Mouse (Mus musculus): ENCODE data around the gene Psmd3.
A peak's percentile ranks its signal among the peaks of the same experiment; 100 is the strongest.
"Not testable (repeated sequence)": the region's sequence is repeated elsewhere in the genome, so short reads cannot be mapped to it uniquely, and the experiment has no call there.

The Psmd3 gene

GRCm38 (mm10) chr11:98717904-98718303 lies 35.5 kb downstream of the Psmd3 start:
- peak; percentile 53 for DNase-seq (ENCODE audit: low read depth, low spot score)

DNA sequence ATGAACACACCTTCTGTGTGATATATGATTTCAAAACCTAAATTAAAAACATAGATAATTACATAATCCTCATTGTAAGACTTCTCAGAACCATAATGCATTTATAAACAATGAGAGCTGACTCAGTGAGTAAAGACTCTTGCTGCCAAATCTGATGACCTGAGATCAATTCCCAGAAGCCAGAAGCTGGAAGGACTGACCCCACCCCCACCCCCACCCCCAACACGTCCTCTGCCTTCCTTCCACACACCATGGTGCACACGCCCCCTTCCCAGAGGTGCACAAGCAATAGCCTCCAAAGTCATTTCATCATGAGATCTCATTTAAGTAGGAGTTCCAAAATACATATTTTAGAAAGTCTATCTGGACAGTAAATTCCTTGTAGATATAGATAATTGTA lies 38.4 kb downstream of the Psmd3 start:
- no peak for DNase-seq (ENCODE audit: low read depth, low spot score)

DNA sequence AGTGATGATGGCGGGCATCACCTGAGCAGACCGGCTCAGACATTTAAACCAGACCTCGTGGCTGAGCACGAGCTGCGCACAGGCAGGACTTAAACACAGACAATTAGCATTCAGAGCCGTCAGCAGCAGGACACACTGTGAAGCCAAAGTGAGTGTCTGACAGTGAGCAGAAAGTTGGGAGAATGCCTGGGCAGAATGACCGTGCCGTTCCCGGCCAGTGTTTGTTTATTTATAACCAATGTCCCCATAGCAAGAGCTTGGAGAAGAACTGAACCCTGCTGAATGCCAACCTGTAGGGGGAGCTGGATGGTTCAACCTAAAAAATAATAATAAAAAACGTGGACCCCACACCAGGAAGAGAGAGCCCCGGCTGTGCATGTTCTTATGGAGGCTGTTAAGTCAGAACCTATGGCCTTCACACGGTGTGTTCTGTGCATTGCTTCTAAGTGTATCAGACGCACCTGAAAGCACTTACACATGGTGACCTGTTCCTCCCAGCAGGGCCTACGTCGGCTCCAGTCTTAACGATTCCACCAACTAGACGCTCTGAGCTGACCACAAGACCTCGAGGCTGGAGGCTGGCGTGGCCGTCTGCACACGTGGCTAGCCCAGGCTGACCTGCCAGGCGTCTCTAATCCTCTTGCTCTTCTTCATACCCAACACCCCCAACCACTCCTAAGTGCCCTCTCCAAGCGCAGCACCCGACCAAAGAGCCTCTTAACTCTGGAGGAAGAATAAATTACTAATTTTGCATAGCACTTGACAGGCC lies 39.3 kb downstream of the Psmd3 start:
- DNase-seq (ENCODE audit: low read depth, low spot score) = peak; percentile 65

- DNase-seq (ENCODE audit: low read depth, low spot score) = no peak
These were observed 40.7 kb downstream of the Psmd3 start for GRCm38 (mm10) chr11:98723098-98723497.

DNA sequence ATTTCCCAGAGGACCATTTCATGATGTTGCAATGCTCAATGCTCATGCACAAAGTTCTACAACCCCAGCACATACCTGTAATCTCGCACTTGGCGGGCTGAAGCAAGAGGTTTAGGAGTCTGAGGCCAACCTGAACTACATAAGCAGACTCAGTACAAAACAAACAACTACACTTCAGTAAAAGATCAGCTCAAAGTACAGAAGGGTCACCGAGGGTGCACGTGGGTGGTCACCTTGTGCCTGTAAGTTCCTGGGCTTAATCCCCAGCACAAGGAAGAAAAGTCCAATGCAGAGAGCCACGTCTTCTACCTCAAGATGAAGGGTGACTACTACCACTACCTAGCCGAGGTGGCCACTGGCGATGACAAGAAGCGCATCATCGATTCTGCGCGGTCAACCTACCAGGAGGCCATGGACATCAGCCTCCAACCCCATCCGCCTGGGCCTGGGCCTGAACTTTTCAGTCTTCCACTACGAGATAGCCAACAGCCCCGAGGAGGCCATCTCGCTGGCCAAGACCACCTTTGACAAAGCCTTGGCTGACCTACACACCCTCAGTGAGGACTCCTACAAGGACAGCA lies 43.7 kb downstream of the Psmd3 start:
- DNase-seq (ENCODE audit: low read depth, low spot score) = no peak

- DNase-seq (ENCODE audit: low read depth, low spot score) = peak; percentile 97
These were observed 46.8 kb downstream of the Psmd3 start, which contains the start of gene Med24 for GRCm38 (mm10) chr11:98729119-98729588. Gene Med24, minus strand, starts transcription at chr11:98729435.

DNA sequence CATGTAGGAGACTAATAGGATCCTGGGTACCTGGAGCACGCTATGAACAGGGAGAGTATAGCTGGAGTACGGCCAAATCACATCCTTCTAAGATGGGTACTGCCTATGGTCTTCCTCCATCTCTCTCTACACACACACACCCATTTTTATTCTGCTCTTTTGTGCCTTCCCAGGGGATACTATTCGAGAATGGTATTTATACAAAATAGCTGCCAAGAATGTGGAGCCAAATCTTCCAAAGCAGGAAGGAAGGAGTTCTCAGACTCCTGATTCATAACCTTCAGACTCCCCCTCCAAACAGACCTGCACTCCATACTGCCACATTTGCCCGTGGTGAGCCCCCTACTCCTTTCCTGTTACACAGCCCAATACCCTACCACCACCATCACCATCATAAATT lies 48.4 kb downstream of the Psmd3 start:
- DNase-seq (ENCODE audit: low read depth, low spot score) = peak; percentile 68

- peak; percentile 65 for DNase-seq (ENCODE audit: low read depth, low spot score)
These were observed 48.8 kb downstream of the Psmd3 start for GRCm38 (mm10) chr11:98731134-98731533.

DNA sequence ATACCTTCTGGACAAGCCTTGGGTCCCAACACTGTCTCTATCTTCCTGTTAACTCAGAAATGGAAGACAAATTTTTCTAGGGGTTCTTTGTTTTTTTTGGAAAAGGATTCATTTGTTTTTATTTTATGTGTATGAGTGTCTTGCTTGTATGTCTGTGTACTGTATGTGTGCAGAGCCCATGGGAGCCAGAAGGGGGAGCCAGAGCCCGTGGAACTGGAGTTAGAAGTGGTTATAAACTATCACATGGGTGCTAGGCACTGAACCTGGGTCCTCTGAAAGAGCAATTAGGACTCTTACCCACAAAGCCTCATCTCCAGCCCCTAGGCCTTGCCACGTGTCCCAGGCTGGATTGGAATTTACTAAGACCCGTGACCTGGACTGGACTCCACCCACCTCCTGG lies 51.7 kb downstream of the Psmd3 start:
- DNase-seq (ENCODE audit: low read depth, low spot score) = no peak

GRCm38 (mm10) chr11:98735111-98735510 lies 52.8 kb downstream of the Psmd3 start:
- DNase-seq (ENCODE audit: low read depth, low spot score) = no peak

DNA sequence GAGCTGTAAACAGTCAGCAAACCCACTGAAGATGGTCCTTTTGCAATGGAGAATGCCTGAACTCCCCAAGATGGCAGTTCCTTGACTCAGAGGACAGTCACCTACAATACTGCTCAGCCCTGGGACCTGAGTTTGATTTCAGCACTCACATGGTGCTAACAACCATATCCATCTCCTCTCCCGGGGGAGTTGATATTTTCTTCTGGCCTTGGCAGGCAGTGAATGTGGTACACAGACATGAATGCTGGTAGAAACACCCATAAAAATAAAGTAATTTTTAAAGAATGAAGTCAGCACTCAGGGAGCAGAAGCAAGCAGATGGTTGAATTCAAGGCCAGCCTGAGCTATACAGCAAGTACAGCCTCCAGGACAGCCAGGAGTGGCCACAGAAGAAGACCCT lies 53.8 kb downstream of the Psmd3 start:
- peak; percentile 67 for DNase-seq (ENCODE audit: low read depth, low spot score)

GRCm38 (mm10) chr11:98737220-98737619 lies 54.9 kb downstream of the Psmd3 start:
- DNase-seq (ENCODE audit: low read depth, low spot score) = not testable (repeated sequence)

DNA sequence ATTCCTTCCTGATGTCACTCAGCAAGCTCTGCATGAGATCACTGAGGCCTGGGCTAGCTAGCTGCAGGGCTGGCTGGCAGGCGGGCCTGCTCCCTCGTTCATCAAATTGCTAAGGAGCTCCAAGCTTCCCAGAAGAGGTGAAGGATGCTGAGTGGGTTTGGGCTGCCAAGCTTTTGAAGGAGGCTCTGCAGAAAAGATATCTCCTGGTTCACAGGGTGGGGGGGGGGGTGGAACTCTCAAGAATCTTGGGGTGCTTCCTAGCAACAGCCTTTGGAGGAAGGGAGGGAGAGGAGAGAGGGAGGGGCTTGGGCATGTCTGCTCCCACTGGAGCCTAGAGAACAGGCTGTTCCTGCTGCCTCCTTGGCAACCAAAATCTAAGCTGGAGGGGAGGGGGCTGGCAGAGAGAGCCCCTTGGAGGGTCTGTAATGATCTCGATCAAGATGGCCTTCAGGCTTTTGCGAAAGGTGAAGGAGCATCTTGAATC lies 56.1 kb downstream of the Psmd3 start:
- no peak for DNase-seq (ENCODE audit: low read depth, low spot score)

GRCm38 (mm10) chr11:98738925-98739324 lies 56.6 kb downstream of the Psmd3 start:
- no peak for DNase-seq (ENCODE audit: low read depth, low spot score)

- DNase-seq (ENCODE audit: low read depth, low spot score) = no peak
These were observed 57.7 kb downstream of the Psmd3 start for GRCm38 (mm10) chr11:98740026-98740392.

- peak; percentile 65 for DNase-seq (ENCODE audit: low read depth, low spot score)
These were observed 58.2 kb downstream of the Psmd3 start, which contains the start of gene Thra for GRCm38 (mm10) chr11:98740393-98741050. Gene Thra, plus strand, starts transcription at chr11:98740638.

GRCm38 (mm10) chr11:98741051-98741620 lies 58.8 kb downstream of the Psmd3 start:
- DNase-seq (ENCODE audit: low read depth, low spot score) = peak; percentile 39

GRCm38 (mm10) chr11:98741622-98742396 lies 59.5 kb downstream of the Psmd3 start:
- DNase-seq (ENCODE audit: low read depth, low spot score) = peak; percentile 58

GRCm38 (mm10) chr11:98742397-98743291 lies 60.3 kb downstream of the Psmd3 start:
- DNase-seq (ENCODE audit: low read depth, low spot score) = peak; percentile 13

GRCm38 (mm10) chr11:98743655-98744345 lies 61.4 kb downstream of the Psmd3 start:
- peak; percentile 48 for DNase-seq (ENCODE audit: low read depth, low spot score)

Measured in 3T3-L1 (cell line).